In genomic region chr7:140840750-140841735, GRCm38 (mm10) we compare ENCODE assay signal across 20 mouse cellular contexts. TPM values are rescaled to one million over a fixed set of nuclear protein-coding genes. Genes with fewer than 3 reads are reported as not detected.
DNase-seq lines count a peak whose midpoint lies in the region; ATAC-seq and TF ChIP-seq lines count a peak whose summit lies in the region.
"Had no signal": no experiment of that assay in that cellular context is flagged by ENCODE, and none has a peak within 500 bp of the region (broad histone marks: within the 10 kb centered on the region; RNA-seq: fewer than 3 reads in every experiment).

No protein-coding gene starts in this region.

- peaks cover 3% of the 10 kb centered on the region; the same call in 1 of the 2 replicates for H3K4me1 ChIP-seq in embryonic facial prominence, embryonic 14.5 days (ENCODE audit: control insufficient read depth, insufficient read depth, low read length)
- H3K4me1 ChIP-seq in embryonic facial prominence, embryonic 10.5 days, result peaks cover 10% of the 10 kb centered on the region
- no peaks in the 10 kb centered on the region for H3K4me1 ChIP-seq in lung, postnatal 0 days (ENCODE audit: insufficient read depth, low read depth, low read length)
- H3K4me1 ChIP-seq in stomach, embryonic 15.5 days, result 0 out of 2 replicates have a peak, but pooled peaks cover 6% of the 10 kb centered on the region

- H3K4me2 ChIP-seq in embryonic facial prominence, embryonic 14.5 days (ENCODE audit: low read depth, low read length), result no peak overlapping the region
- peak overlapping the region; percentile 6; the same call in 1 of the 2 replicates for H3K4me2 ChIP-seq in lung, postnatal 0 days (replicated peaks; ENCODE audit: low read depth, low read length)
- peak overlapping the region; percentile 24 for H3K4me2 ChIP-seq in stomach, embryonic 15.5 days
- H3K4me2 ChIP-seq: hindbrain, embryonic 14.5 days; limb, embryonic 15.5 days had no signal

- no peaks in the 10 kb centered on the region for H3K36me3 ChIP-seq in embryonic facial prominence, embryonic 14.5 days (ENCODE audit: control insufficient read depth, insufficient read depth, low read length)
- no peaks in the 10 kb centered on the region for H3K36me3 ChIP-seq in embryonic facial prominence, embryonic 10.5 days (replicated peaks)
- H3K36me3 ChIP-seq in lung, postnatal 0 days (ENCODE audit: insufficient read depth, low read length), result no peaks in the 10 kb centered on the region
- no peaks in the 10 kb centered on the region for H3K36me3 ChIP-seq in stomach, embryonic 15.5 days
- H3K36me3 ChIP-seq: forebrain, embryonic 10.5 days; limb, embryonic 15.5 days had no signal

- DNase-seq in embryonic facial prominence, embryonic 14.5 days (ENCODE audit: low spot score), result peak; percentile 22
- DNase-seq in embryonic facial prominence, embryonic 10.5 days (ENCODE audit: low spot score), result no peak
- DNase-seq in lung, postnatal 0 days (ENCODE audit: low spot score), result peak; percentile 60
- no peak for DNase-seq in lung, postnatal 14 days
- peak; percentile 80 for DNase-seq in ZHBTc4 (ENCODE audit: low read depth, low spot score)
- no peak for DNase-seq in kidney, adult 18-20 months
- DNase-seq: cerebellum, adult 8-10 months; kidney, adult 9 months; thymus, postnatal 14 days had no signal

- WGBS in embryonic facial prominence, embryonic 14.5 days, result 35% methylated on average over 18 of the region's 19 CpGs
- 37% methylated on average over 19 of the region's 19 CpGs for WGBS in embryonic facial prominence, embryonic 10.5 days
- 28% methylated on average over 17 of the region's 19 CpGs for WGBS in lung, postnatal 0 days
- 34% methylated on average over 18 of the region's 19 CpGs for WGBS in stomach, embryonic 15.5 days

- TF ChIP-seq EP300 in lung, postnatal 0 days (IDR thresholded peaks at IDR 0.05), result no peak

- peaks cover 9% of the 10 kb centered on the region for H3K27me3 ChIP-seq in embryonic facial prominence, embryonic 14.5 days (replicated peaks; ENCODE audit: control insufficient read depth, insufficient read depth, low read length)
- H3K27me3 ChIP-seq in embryonic facial prominence, embryonic 10.5 days (replicated peaks; ENCODE audit: low read depth, poor library complexity, severe bottlenecking), result peaks cover 53% of the 10 kb centered on the region
- no peaks in the 10 kb centered on the region; the same call in 1 of the 2 replicates for H3K27me3 ChIP-seq in lung, postnatal 0 days (replicated peaks; ENCODE audit: insufficient read depth, low read length)
- 0 out of 2 replicates have a peak, but pooled peaks cover 6% of the 10 kb centered on the region for H3K27me3 ChIP-seq in stomach, embryonic 15.5 days (replicated peaks)

- ATAC-seq in embryonic facial prominence, embryonic 14.5 days (ENCODE audit: low read depth), result no peak
- peak; percentile 27 for ATAC-seq in lung, postnatal 0 days
- ATAC-seq in stomach, embryonic 15.5 days (ENCODE audit: insufficient read depth, low FRiP score, low read depth), result peak; percentile 63; the same call in 1 of the 2 replicates
- no peak for ATAC-seq in monocyte, adult 5-6 weeks (replicated peaks; ENCODE audit: insufficient number of reproducible peaks, low FRiP score, low TSS enrichment, poor library complexity, severe bottlenecking)

- no peak for TF ChIP-seq CTCF in lung, postnatal 0 days (IDR thresholded peaks at IDR 0.05)

- H3K9ac ChIP-seq in embryonic facial prominence, embryonic 14.5 days (ENCODE audit: low read depth, low read length), result no peak overlapping the region
- H3K9ac ChIP-seq in lung, postnatal 0 days (replicated peaks; ENCODE audit: low read depth), result no peak overlapping the region
- no peak overlapping the region for H3K9ac ChIP-seq in stomach, embryonic 15.5 days
- H3K9ac ChIP-seq: hindbrain, embryonic 14.5 days; limb, embryonic 15.5 days had no signal

- no peak overlapping the region for H3K4me3 ChIP-seq in embryonic facial prominence, embryonic 14.5 days (ENCODE audit: low read depth, low read length)
- no peak overlapping the region for H3K4me3 ChIP-seq in embryonic facial prominence, embryonic 10.5 days
- H3K4me3 ChIP-seq in lung, postnatal 0 days (ENCODE audit: low read depth, low read length), result no peak overlapping the region
- H3K4me3 ChIP-seq in stomach, embryonic 15.5 days (replicated peaks), result no peak overlapping the region
- H3K4me3 ChIP-seq: forebrain, embryonic 10.5 days; limb, embryonic 15.5 days had no signal

- no peak overlapping the region for H3K27ac ChIP-seq in embryonic facial prominence, embryonic 14.5 days (replicated peaks; ENCODE audit: low read depth, low read length)
- no peak overlapping the region for H3K27ac ChIP-seq in embryonic facial prominence, embryonic 10.5 days (replicated peaks)
- no peak overlapping the region for H3K27ac ChIP-seq in lung, postnatal 0 days (ENCODE audit: low read length)
- no peak overlapping the region for H3K27ac ChIP-seq in stomach, embryonic 15.5 days
- H3K27ac ChIP-seq: forebrain, embryonic 10.5 days; hindbrain, embryonic 14.5 days; limb, embryonic 15.5 days had no signal

- H3K9me3 ChIP-seq in embryonic facial prominence, embryonic 14.5 days (ENCODE audit: control insufficient read depth, low read length), result no peaks in the 10 kb centered on the region
- H3K9me3 ChIP-seq in embryonic facial prominence, embryonic 10.5 days, result no peaks in the 10 kb centered on the region
- H3K9me3 ChIP-seq in lung, postnatal 0 days (ENCODE audit: low read length), result no peaks in the 10 kb centered on the region
- no peaks in the 10 kb centered on the region for H3K9me3 ChIP-seq in stomach, embryonic 15.5 days
- H3K9me3 ChIP-seq: forebrain, embryonic 10.5 days; limb, embryonic 15.5 days had no signal

RNA-seq across cellular contexts. Expression of gene Scgb1c1, which starts 4.3 kb away (rescaled TPM):
- polyA plus RNA-seq in embryonic facial prominence, embryonic 14.5 days (2014; fragmentation: Nextera tagmentation; extraction: Ambion mirVana), result 0.88 and 3.6 TPM in 2 replicates
- polyA plus RNA-seq in embryonic facial prominence, embryonic 10.5 days (2016; fragmentation: Nextera tagmentation; extraction: Ambion mirVana), result not detected in 2 replicates
- polyA plus RNA-seq in lung, postnatal 0 days (2015; fragmentation: Nextera tagmentation; extraction: Ambion mirVana), result 25.9 and 27.0 TPM in 2 replicates
- polyA plus RNA-seq in stomach, embryonic 15.5 days (2015; fragmentation: Nextera tagmentation; extraction: Ambion mirVana), result not detected in 2 replicates
- total RNA-seq in monocyte, adult 5-6 weeks (2017), result not detected in 3 replicates
- total RNA-seq: granulocyte monocyte progenitor cell, adult 5-6 weeks; MEL had no signal
- polyA plus RNA-seq: brain, embryonic 14.5 days; embryonic facial prominence, embryonic 11.5 days; forebrain, embryonic 10.5 days; hindbrain, embryonic 14.5 days; large intestine, adult 2 months; limb, embryonic 15.5 days had no signal

RNA-seq across cellular contexts. Expression of gene Urah, which starts 6.2 kb away (rescaled TPM):
- 7.6 and 12.9 TPM in 2 replicates for polyA plus RNA-seq in embryonic facial prominence, embryonic 14.5 days (2014; fragmentation: Nextera tagmentation; extraction: Ambion mirVana)
- 1.8 and 1.9 TPM in 2 replicates for polyA plus RNA-seq in embryonic facial prominence, embryonic 10.5 days (2016; fragmentation: Nextera tagmentation; extraction: Ambion mirVana)
- 12.6 and 15.0 TPM in 2 replicates for polyA plus RNA-seq in lung, postnatal 0 days (2015; fragmentation: Nextera tagmentation; extraction: Ambion mirVana)
- 13.9 and 23.4 TPM in 2 replicates for polyA plus RNA-seq in stomach, embryonic 15.5 days (2015; fragmentation: Nextera tagmentation; extraction: Ambion mirVana)
- total RNA-seq in monocyte, adult 5-6 weeks (2017), result not detected in 3 replicates
- total RNA-seq: granulocyte monocyte progenitor cell, adult 5-6 weeks; MEL had no signal
- polyA plus RNA-seq: brain, embryonic 14.5 days had no signal

RNA-seq across cellular contexts. Expression of gene Odf3, which starts 6.6 kb away (rescaled TPM):
- polyA plus RNA-seq in embryonic facial prominence, embryonic 14.5 days (2014; fragmentation: Nextera tagmentation; extraction: Ambion mirVana), result not detected in 2 replicates
- polyA plus RNA-seq in embryonic facial prominence, embryonic 10.5 days (2016; fragmentation: Nextera tagmentation; extraction: Ambion mirVana), result not detected in 2 replicates
- polyA plus RNA-seq in lung, postnatal 0 days (2015; fragmentation: Nextera tagmentation; extraction: Ambion mirVana), result not detected in 2 replicates
- polyA plus RNA-seq in stomach, embryonic 15.5 days (2015; fragmentation: Nextera tagmentation; extraction: Ambion mirVana), result 0.17 TPM in 1 of 2 replicates, not detected in the other
- not detected in 3 replicates for total RNA-seq in monocyte, adult 5-6 weeks (2017)
- total RNA-seq: granulocyte monocyte progenitor cell, adult 5-6 weeks; MEL had no signal
- polyA plus RNA-seq: embryonic facial prominence, embryonic 11.5 days; forebrain, embryonic 10.5 days; heart, embryonic 16.5 days; hindbrain, embryonic 14.5 days; large intestine, adult 2 months; limb, embryonic 15.5 days had no signal

RNA-seq across cellular contexts. Expression of gene Gm45785, which starts 15.1 kb away (rescaled TPM):
- not detected in 2 replicates for polyA plus RNA-seq in embryonic facial prominence, embryonic 14.5 days (2014; fragmentation: Nextera tagmentation; extraction: Ambion mirVana)
- 0.22 TPM in 1 of 2 replicates, not detected in the other for polyA plus RNA-seq in embryonic facial prominence, embryonic 10.5 days (2016; fragmentation: Nextera tagmentation; extraction: Ambion mirVana)
- not detected in 2 replicates for polyA plus RNA-seq in lung, postnatal 0 days (2015; fragmentation: Nextera tagmentation; extraction: Ambion mirVana)
- not detected in 2 replicates for polyA plus RNA-seq in stomach, embryonic 15.5 days (2015; fragmentation: Nextera tagmentation; extraction: Ambion mirVana)
- 0.58 to 9.3 TPM in 2 of 3 replicates, not detected in the other for total RNA-seq in monocyte, adult 5-6 weeks (2017)
- total RNA-seq: granulocyte monocyte progenitor cell, adult 5-6 weeks; MEL had no signal
- polyA plus RNA-seq: embryonic facial prominence, embryonic 11.5 days; forebrain, embryonic 10.5 days; heart, embryonic 16.5 days; hindbrain, embryonic 14.5 days; large intestine, adult 2 months; limb, embryonic 15.5 days had no signal

RNA-seq across cellular contexts. Expression of gene Ric8a, which starts 15.7 kb away (rescaled TPM):
- 76.0 and 80.0 TPM in 2 replicates for polyA plus RNA-seq in embryonic facial prominence, embryonic 14.5 days (2014; fragmentation: Nextera tagmentation; extraction: Ambion mirVana)
- 57.7 and 59.1 TPM in 2 replicates for polyA plus RNA-seq in embryonic facial prominence, embryonic 10.5 days (2016; fragmentation: Nextera tagmentation; extraction: Ambion mirVana)
- polyA plus RNA-seq in lung, postnatal 0 days (2015; fragmentation: Nextera tagmentation; extraction: Ambion mirVana), result 63.6 and 68.0 TPM in 2 replicates
- polyA plus RNA-seq in stomach, embryonic 15.5 days (2015; fragmentation: Nextera tagmentation; extraction: Ambion mirVana), result 58.0 and 62.8 TPM in 2 replicates
- total RNA-seq in monocyte, adult 5-6 weeks (2017), result 62.6 to 73.7 TPM (median 72.9 TPM) in 3 replicates

Comparison
In these comparisons a context has a peak if more than half of its experiments do, and no peak if none do; other contexts are left out.
1. DNase-seq: peak in embryonic facial prominence, embryonic 14.5 days (single experiment), lung, postnatal 0 days (single experiment) and ZHBTc4 (single experiment); none in embryonic facial prominence, embryonic 10.5 days (single experiment), lung, postnatal 14 days (single experiment) and kidney, adult 18-20 months (single experiment).
2. ATAC-seq: peak in lung, postnatal 0 days (single experiment) and stomach, embryonic 15.5 days (single experiment); none in embryonic facial prominence, embryonic 14.5 days (single experiment) and monocyte, adult 5-6 weeks (single experiment).